ENCODE assay signal across 21 mouse cellular contexts in genomic region chr3:84002433-84003090, GRCm38 (mm10). TPM values are rescaled to one million over a fixed set of nuclear protein-coding genes. Genes with fewer than 3 reads are reported as not detected.
A peak's percentile ranks its signal among the peaks of the same experiment; 100 is the strongest.
DNase-seq lines count a peak whose midpoint lies in the region; ATAC-seq and TF ChIP-seq lines count a peak whose summit lies in the region.
"Had no signal": no experiment of that assay in that cellular context is flagged by ENCODE, and none has a peak within 500 bp of the region (broad histone marks: within the 10 kb centered on the region; RNA-seq: fewer than 3 reads in every experiment).

No protein-coding gene starts in this region.

- no peak for TF ChIP-seq EP300 in liver, postnatal 0 days (IDR thresholded peaks at IDR 0.05; ENCODE audit: low read depth)

- 37% methylated on average over 6 of the region's 6 CpGs for WGBS in kidney, embryonic 15.5 days
- WGBS in liver, postnatal 0 days (ENCODE audit: insufficient replicate concordance) = 58% methylated on average over 6 of the region's 6 CpGs
- 88% methylated on average over 6 of the region's 6 CpGs for WGBS in neural tube, embryonic 15.5 days

- H3K4me2 ChIP-seq in kidney, embryonic 15.5 days = no peak overlapping the region
- H3K4me2 ChIP-seq in liver, postnatal 0 days (ENCODE audit: low read depth, low read length) = peak overlapping the region; percentile 5
- no peak overlapping the region for H3K4me2 ChIP-seq in neural tube, embryonic 15.5 days
- H3K4me2 ChIP-seq: heart, embryonic 11.5 days; midbrain, embryonic 15.5 days; neural tube, embryonic 12.5 days had no signal

- H3K27me3 ChIP-seq in kidney, embryonic 15.5 days = no peaks in the 10 kb centered on the region
- no peaks in the 10 kb centered on the region for H3K27me3 ChIP-seq in liver, postnatal 0 days (ENCODE audit: insufficient read depth, low read length)
- no peaks in the 10 kb centered on the region for H3K27me3 ChIP-seq in neural tube, embryonic 15.5 days (replicated peaks)
- H3K27me3 ChIP-seq: midbrain, embryonic 15.5 days; neural tube, embryonic 12.5 days; Patski had no signal

- H3K9ac ChIP-seq in kidney, embryonic 15.5 days = no peak overlapping the region
- no peak overlapping the region for H3K9ac ChIP-seq in liver, postnatal 0 days (replicated peaks)
- no peak overlapping the region for H3K9ac ChIP-seq in neural tube, embryonic 15.5 days (replicated peaks)
- H3K9ac ChIP-seq: forebrain, postnatal 0 days; midbrain, embryonic 15.5 days; neural tube, embryonic 12.5 days had no signal

- H3K9me3 ChIP-seq in kidney, embryonic 15.5 days (replicated peaks) = no peaks in the 10 kb centered on the region
- no peaks in the 10 kb centered on the region for H3K9me3 ChIP-seq in liver, postnatal 0 days (ENCODE audit: low read length)
- H3K9me3 ChIP-seq in neural tube, embryonic 15.5 days (replicated peaks) = no peaks in the 10 kb centered on the region
- H3K9me3 ChIP-seq: hindbrain, embryonic 10.5 days; midbrain, embryonic 15.5 days; neural tube, embryonic 12.5 days had no signal

- peak; percentile 67 for ATAC-seq in kidney, embryonic 15.5 days (replicated peaks; ENCODE audit: low FRiP score)
- ATAC-seq in CD4-positive, CD25-positive, alpha-beta regulatory T cell, adult 4 months = peak; percentile 56
- ATAC-seq in liver, postnatal 0 days = peak; percentile 87
- ATAC-seq in neural tube, embryonic 15.5 days (ENCODE audit: low FRiP score) = no peak
- ATAC-seq: forebrain, postnatal 0 days; midbrain, embryonic 15.5 days; Patski had no signal

- H3K27ac ChIP-seq in kidney, embryonic 15.5 days = no peak overlapping the region
- H3K27ac ChIP-seq in liver, postnatal 0 days (ENCODE audit: low read depth) = peak overlapping the region; percentile 81
- no peak overlapping the region for H3K27ac ChIP-seq in neural tube, embryonic 15.5 days (replicated peaks)
- H3K27ac ChIP-seq: hindbrain, embryonic 10.5 days; midbrain, embryonic 15.5 days; neural tube, embryonic 12.5 days had no signal

- H3K4me3 ChIP-seq in kidney, embryonic 15.5 days (replicated peaks) = no peak overlapping the region
- no peak overlapping the region for H3K4me3 ChIP-seq in liver, postnatal 0 days (ENCODE audit: low read depth, low read length)
- no peak overlapping the region for H3K4me3 ChIP-seq in neural tube, embryonic 15.5 days (replicated peaks)
- H3K4me3 ChIP-seq: hindbrain, embryonic 10.5 days; midbrain, embryonic 15.5 days; neural tube, embryonic 12.5 days had no signal

- H3K4me1 ChIP-seq in kidney, embryonic 15.5 days = peaks cover 40% of the 10 kb centered on the region
- H3K4me1 ChIP-seq in liver, postnatal 0 days (ENCODE audit: insufficient read depth) = peaks cover 32% of the 10 kb centered on the region
- H3K4me1 ChIP-seq in neural tube, embryonic 15.5 days = peaks cover 6% of the 10 kb centered on the region; the same call in 1 of the 2 replicates

- no peak for DNase-seq in kidney, postnatal 25 days
- DNase-seq in induced T-regulatory cell, adult 2 months (ENCODE audit: low read depth) = peak; percentile 30
- no peak for DNase-seq in liver, postnatal 0 days
- no peak for DNase-seq in heart, postnatal 14 days
- no peak for DNase-seq in gastrocnemius, postnatal 36 days
- DNase-seq: cerebellum, adult 9-11 months; forebrain, postnatal 0 days; gastrocnemius, postnatal 14 days; kidney, postnatal 10 days; left cerebral cortex, postnatal 4 days; retina, postnatal 1 day; spleen, adult 18-20 months; thymus, adult 18-20 months had no signal

- no peaks in the 10 kb centered on the region for H3K36me3 ChIP-seq in kidney, embryonic 15.5 days
- peaks cover 7% of the 10 kb centered on the region; the same call in 1 of the 2 replicates for H3K36me3 ChIP-seq in liver, postnatal 0 days (replicated peaks; ENCODE audit: insufficient read depth, low read length)
- no peaks in the 10 kb centered on the region for H3K36me3 ChIP-seq in neural tube, embryonic 15.5 days
- H3K36me3 ChIP-seq: midbrain, embryonic 15.5 days; neural tube, embryonic 12.5 days had no signal

- no peak for TF ChIP-seq CTCF in liver, postnatal 0 days (IDR thresholded peaks at IDR 0.05; ENCODE audit: low read depth)

- intact Hi-C loops in heart, postnatal 14 days (cut with DNase I) = no loop called here
- intact Hi-C loops in gastrocnemius, postnatal 36 days (cut with DNase I) = no loop called here

RNA-seq across cellular contexts. Expression of gene Tmem131l, which starts 37.4 kb away (rescaled TPM):
- polyA plus RNA-seq in kidney, embryonic 15.5 days (2015; fragmentation: Nextera tagmentation; extraction: Ambion mirVana) = 35.2 and 37.5 TPM in 2 replicates
- polyA plus RNA-seq in CD4-positive, CD25-positive, alpha-beta regulatory T cell, adult 4 months (2017; shearing (Covaris generic)) = 10 to 100 TPM; 41.2 to 45.2 TPM
- 19.1 and 20.2 TPM in 2 replicates for polyA plus RNA-seq in liver, postnatal 0 days (2015; fragmentation: Nextera tagmentation; extraction: Ambion mirVana)
- total RNA-seq in heart, postnatal 14 days (2021) = 10 to 100 TPM; 31.4 to 33.6 TPM
- polyA plus RNA-seq in neural tube, embryonic 15.5 days (2015; fragmentation: Nextera tagmentation; extraction: Ambion mirVana) = 43.0 and 71.5 TPM in 2 replicates
- 10 to 100 TPM; 13.0 to 18.4 TPM for total RNA-seq in gastrocnemius, postnatal 36 days (2021)
